Mouse (Mus musculus) embryonic fibroblast, embryonic 13.5 days (primary cell): ENCODE measurements around the gene Arhgap6.

ENCODE experiments used
- CTCF ChIP-seq: IDR thresholded peaks from 2 replicates; pipeline ENCODE4 v1.5.1; 2011; ENCODE audit warnings: mild to moderate bottlenecking, control low read depth, low read length, moderate library complexity, borderline replicate concordance; ENCODE audit not compliant: insufficient read depth
- POLR2A ChIP-seq: IDR thresholded peaks from 2 replicates; pipeline ENCODE4 v1.6.1; 2011; ENCODE audit warnings: low read depth, mild to moderate bottlenecking, control low read depth, low read length, moderate library complexity

GRCm38 (mm10) chrX:168977776-168978175 lies 182.9 kb downstream of the Arhgap6 start:
- TF ChIP-seq CTCF (no peak), POLR2A (no peak)
